In the genomic region with DNA sequence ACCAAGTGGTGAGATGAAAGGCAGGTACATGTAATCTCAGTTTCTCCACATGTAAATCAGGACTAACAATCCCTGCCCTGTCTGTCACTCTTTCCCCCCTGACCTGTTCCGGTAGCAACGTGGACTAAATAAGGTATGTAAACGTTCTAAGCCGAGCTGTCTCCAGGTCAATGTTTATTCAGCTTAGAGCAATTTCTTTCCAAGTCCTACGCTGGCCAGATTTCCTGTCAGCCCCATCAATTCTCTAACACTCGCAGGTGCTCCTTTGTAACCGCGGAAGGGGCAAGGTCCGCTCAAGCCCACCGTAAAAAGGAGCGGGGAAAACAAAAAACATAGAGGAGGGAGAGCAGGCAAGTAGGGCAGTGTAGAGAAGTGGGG, we compare ENCODE assay signal across 8 mouse cellular contexts. TPM values are rescaled to one million over a fixed set of nuclear protein-coding genes. Genes with fewer than 3 reads are reported as not detected.
DNase-seq lines count a peak whose midpoint lies in the region; ATAC-seq and TF ChIP-seq lines count a peak whose summit lies in the region.

No protein-coding gene starts in this region.

- ATAC-seq in cerebellum, adult (ENCODE audit: insufficient number of reproducible peaks, low FRiP score, low TSS enrichment), result no peak
- ATAC-seq in forebrain, embryonic 14.5 days, result no peak
- ATAC-seq in limb, embryonic 15.5 days (ENCODE audit: insufficient number of reproducible peaks, low FRiP score, low TSS enrichment, low read depth), result no peak

- no peaks in the 10 kb centered on the region for H3K36me3 ChIP-seq in C2C12 (ENCODE audit: control insufficient read depth, insufficient read depth)
- H3K36me3 ChIP-seq in forebrain, embryonic 14.5 days (ENCODE audit: control insufficient read depth, insufficient read depth, low read length), result peaks cover 8% of the 10 kb centered on the region
- H3K36me3 ChIP-seq in limb, embryonic 15.5 days, result no peaks in the 10 kb centered on the region
- H3K36me3 ChIP-seq in splenic B cell, adult 2 months (ENCODE audit: control insufficient read depth, insufficient read depth, low read length, poor library complexity, severe bottlenecking), result no peaks in the 10 kb centered on the region

- H3K9me3 ChIP-seq in forebrain, embryonic 14.5 days (replicated peaks; ENCODE audit: control insufficient read depth, low read length), result no peaks in the 10 kb centered on the region
- H3K9me3 ChIP-seq in limb, embryonic 15.5 days, result no peaks in the 10 kb centered on the region

- peak overlapping the region; percentile 84 for H3K4me2 ChIP-seq in forebrain, embryonic 14.5 days (ENCODE audit: low read length)
- peak overlapping the region; percentile 80 for H3K4me2 ChIP-seq in limb, embryonic 15.5 days

- H3K79me3 ChIP-seq in C2C12 (ENCODE audit: low read depth), result no peaks in the 10 kb centered on the region

- peak overlapping the region; percentile 99 for H3K27ac ChIP-seq in forebrain, embryonic 14.5 days (ENCODE audit: low read depth, low read length)
- no peak overlapping the region for H3K27ac ChIP-seq in limb, embryonic 15.5 days

- H3K9ac ChIP-seq in forebrain, embryonic 14.5 days (ENCODE audit: low read length), result peak overlapping the region; percentile 98
- peak overlapping the region; percentile 85; the same call in 1 of the 2 replicates for H3K9ac ChIP-seq in limb, embryonic 15.5 days

- no peaks in the 10 kb centered on the region for H3K27me3 ChIP-seq in C2C12 (ENCODE audit: control insufficient read depth, insufficient read depth, insufficient read length)
- no peaks in the 10 kb centered on the region for H3K27me3 ChIP-seq in forebrain, embryonic 14.5 days (replicated peaks; ENCODE audit: control insufficient read depth, insufficient read depth, low read length)
- H3K27me3 ChIP-seq in limb, embryonic 15.5 days, result peaks cover 5% of the 10 kb centered on the region; the same call in 1 of the 2 replicates
- no peaks in the 10 kb centered on the region for H3K27me3 ChIP-seq in splenic B cell, adult 2 months (ENCODE audit: control insufficient read depth, insufficient read depth, low read length, poor library complexity, severe bottlenecking)

- no peak overlapping the region for H3ac ChIP-seq in C2C12 (ENCODE audit: control insufficient read depth, insufficient read length, low read depth)

- H3K79me2 ChIP-seq in C2C12 (ENCODE audit: control insufficient read depth, insufficient read depth), result no peaks in the 10 kb centered on the region

- peaks cover 17% of the 10 kb centered on the region for H3K4me1 ChIP-seq in forebrain, embryonic 14.5 days (ENCODE audit: control insufficient read depth, insufficient read depth, low read length)
- H3K4me1 ChIP-seq in limb, embryonic 15.5 days, result peaks cover 22% of the 10 kb centered on the region

- TF ChIP-seq CTCF in C2C12 (IDR thresholded peaks at IDR 0.05; ENCODE audit: control insufficient read depth, insufficient read depth, insufficient read length), result no peak

- WGBS in forebrain, embryonic 14.5 days, result 3% methylated on average over 11 of the region's 11 CpGs
- WGBS in limb, embryonic 15.5 days, result 4% methylated on average over 11 of the region's 11 CpGs

- H3K4me3 ChIP-seq in C2C12 (ENCODE audit: insufficient read depth, poor library complexity, severe bottlenecking), result peak overlapping the region; percentile 52
- peak overlapping the region; percentile 73 for H3K4me3 ChIP-seq in forebrain, embryonic 14.5 days (ENCODE audit: low read depth, low read length)
- peak overlapping the region; percentile 98 for H3K4me3 ChIP-seq in limb, embryonic 15.5 days

- peak; percentile 29 to 44 for DNase-seq in cerebellum, adult 18-20 months
- DNase-seq in forebrain, embryonic 14.5 days (ENCODE audit: low spot score), result peak; percentile 37
- peak; percentile 40 for DNase-seq in splenic B cell, adult 2 months (ENCODE audit: low read depth, low spot score)
- no peak for DNase-seq in right cerebral cortex, postnatal 4 days
- DNase-seq in frontal cortex, adult 2 months (ENCODE audit: extremely low spot score in 1 of 2, low spot score in 1 of 2), result no peak

TF ChIP-seq in C2C12, 6 proteins besides CTCF, POLR2A, EP300 and RAD21:
- TF ChIP-seq MYOG (IDR thresholded peaks at IDR 0.05; ENCODE audit: control insufficient read depth, extremely low read depth, insufficient read length) (no peak), FOSL1 (IDR thresholded peaks at IDR 0.05; ENCODE audit: insufficient read depth, low read length, poor library complexity, severe bottlenecking) (no peak), MAX (IDR thresholded peaks at IDR 0.05) (no peak), USF1 (IDR thresholded peaks at IDR 0.05; ENCODE audit: low read depth) (no peak), MYOD1 (IDR thresholded peaks at IDR 0.05; ENCODE audit: control insufficient read depth, insufficient read length, low read depth) (no peak), CEBPB (IDR thresholded peaks at IDR 0.05; ENCODE audit: low read depth) (no peak)
TF ChIP-seq in C2C12: peak in this region for 0.

RNA-seq across cellular contexts. Expression of a gene that starts 0.2 kb away (rescaled TPM):
- 13.8 TPM for polyA plus RNA-seq in C2C12 (2012; fragmentation: generic; extraction: Trizol)
- 57.7 and 72.6 TPM in 2 replicates for polyA plus RNA-seq in forebrain, embryonic 14.5 days (2014; fragmentation: Nextera tagmentation; extraction: Ambion mirVana)
- polyA plus RNA-seq in limb, embryonic 15.5 days (2015; fragmentation: Nextera tagmentation; extraction: Ambion mirVana), result 16.7 and 20.8 TPM in 2 replicates
- 138 and 165 TPM in 2 replicates for polyA plus RNA-seq in frontal cortex, adult 2 months (2012; rRNA removed)

RNA-seq across cellular contexts. Expression of a gene that starts 23.8 kb away (rescaled TPM):
- 30.7 TPM for polyA plus RNA-seq in C2C12 (2012; fragmentation: generic; extraction: Trizol)
- 63.6 and 70.8 TPM in 2 replicates for polyA plus RNA-seq in forebrain, embryonic 14.5 days (2014; fragmentation: Nextera tagmentation; extraction: Ambion mirVana)
- polyA plus RNA-seq in limb, embryonic 15.5 days (2015; fragmentation: Nextera tagmentation; extraction: Ambion mirVana), result 41.7 and 45.5 TPM in 2 replicates
- polyA plus RNA-seq in frontal cortex, adult 2 months (2012; rRNA removed), result 37.6 and 38.3 TPM in 2 replicates

Comparison
In these comparisons a context has a peak if more than half of its experiments do, and no peak if none do; other contexts are left out.
1. DNase-seq: peak in cerebellum, adult 18-20 months (2 of 2), forebrain, embryonic 14.5 days (single experiment) and splenic B cell, adult 2 months (single experiment); none in right cerebral cortex, postnatal 4 days (single experiment) and frontal cortex, adult 2 months (0 of 2).
2. Peak in every context shown above with its lines, with median percentiles within 50 percentile points of each other: H3K4me3 ChIP-seq.